Mouse (Mus musculus) midbrain, postnatal 0 days (tissue): ENCODE results near the gene Disc1. TPM values are rescaled to one million over a fixed set of nuclear protein-coding genes. Genes with fewer than 3 reads are reported as not detected.

Source experiments
- ATAC-seq: fragments of 200-750 bp; cut with Nextera tagmentation; 2 replicates; pipeline ENCODE4 v1.8.0; 2017; ENCODE audit warnings: moderate number of reproducible peaks, mild to moderate bottlenecking, moderate TSS enrichment, moderate library complexity; ENCODE audit not compliant: low FRiP score
- DNase-seq: peaks from one replicate; pipeline ENCODE4 v3.0.0-alpha.2; 2015; ENCODE audit warnings: low spot score
- H3K27ac ChIP-seq: fragments of 300-500 bp; sonication (generic); 2 replicates; pipeline ENCODE4 v1.5.1; 2014; ENCODE audit warnings: low read depth, mild to moderate bottlenecking, low read length, mixed read lengths
- H3K27me3 ChIP-seq: fragments of 300-500 bp; sonication (generic); 2 replicates; pipeline ENCODE4 v1.6.1; 2014; ENCODE audit warnings: low read length, control low read depth, mixed read lengths; ENCODE audit not compliant: insufficient read depth
- H3K36me3 ChIP-seq: fragments of 300-500 bp; sonication (generic); 2 replicates; pipeline ENCODE4 v1.6.1; 2014; ENCODE audit warnings: low read length, control low read depth, mixed read lengths; ENCODE audit not compliant: insufficient read depth
- H3K4me1 ChIP-seq: fragments of 300-500 bp; sonication (generic); 2 replicates; pipeline ENCODE4 v1.6.1; 2014; ENCODE audit warnings: mild to moderate bottlenecking, control low read depth, antibody characterized with exemption, low read length, mixed read lengths; ENCODE audit not compliant: insufficient read depth
- H3K4me2 ChIP-seq: fragments of 300-500 bp; sonication (generic); 2 replicates; pipeline ENCODE4 v1.6.1; 2014; ENCODE audit warnings: low read depth, mild to moderate bottlenecking, low read length, mixed read lengths; ENCODE audit not compliant: poor library complexity, severe bottlenecking
- H3K4me3 ChIP-seq: fragments of 300-500 bp; sonication (generic); 2 replicates; pipeline ENCODE4 v1.5.1; 2014; ENCODE audit warnings: low read depth, mild to moderate bottlenecking, low read length, moderate library complexity
- H3K9ac ChIP-seq: fragments of 300-500 bp; sonication (generic); replicated peaks from 2 replicates; pipeline ENCODE4 v1.6.1; 2014; ENCODE audit warnings: mild to moderate bottlenecking, low read length, moderate library complexity, mixed read lengths; ENCODE audit not compliant: poor library complexity, severe bottlenecking
- H3K9me3 ChIP-seq: fragments of 300-500 bp; sonication (generic); 2 replicates; pipeline ENCODE4 v1.6.1; 2016; ENCODE audit warnings: low read length, control low read depth
- CTCF ChIP-seq: IDR thresholded peaks from 2 replicates; pipeline ENCODE4 v1.5.1; 2016; ENCODE audit warnings: antibody characterized with exemption, mild to moderate bottlenecking
- WGBS: fragments of 180-500 bp; shearing (Covaris S2); extraction: QIAGEN DNeasy Blood & Tissue Kit; methylation state at CpG from one replicate; pipeline ENCODE4 v1.1.7; 2014; 5-methylcytosine and 5-hydroxymethylcytosine counted together
- polyA plus RNA-seq: library from polyadenylated mRNA; unstranded; fragments of >200 nt; fragmentation: Nextera tagmentation; extraction: Ambion mirVana; gene quantifications from 2 replicates; pipeline ENCODE4 v1.2.1, GENCODE M21; 2015
- total RNA-seq: library from RNA; depleted of rRNA; stranded (reverse); fragments of >200 nt; gene quantifications from 2 replicates; pipeline ENCODE4 v1.2.3, GENCODE M21; 2014; rRNA removed

The Disc1 gene
- total RNA-seq (6.1 and 8.7 TPM in 2 replicates), polyA plus RNA-seq (0.77 and 1.4 TPM in 2 replicates)

- Histone ChIP-seq H3K4me1 (peaks cover 5% of the 10 kb centered on the region; the same call in 1 of the 2 replicates), H3K4me2 (peak within 1 kb of the TSS; percentile 96), H3K9me3 (no peaks in the 10 kb centered on the region), H3K4me3 (peak within 1 kb of the TSS; percentile 70), H3K27ac (peak within 1 kb of the TSS; percentile 67), H3K36me3 (no peaks in the 10 kb centered on the region), H3K27me3 (peaks cover 20% of the 10 kb centered on the region), H3K9ac (peak within 1 kb of the TSS; percentile 75)
- ATAC-seq (peak; percentile 54), DNase-seq (peak; percentile 75)
- 3% methylated on average over 50 of the region's 65 CpGs for WGBS
- 0 out of 2 replicates have a peak, but pooled peaks have one; percentile 8 for TF ChIP-seq CTCF
Observed at GRCm38 (mm10) chr8:125053505-125054435, at the start of gene Disc1. Disc1 (plus strand) TSS chr8:125054195.

DNA sequence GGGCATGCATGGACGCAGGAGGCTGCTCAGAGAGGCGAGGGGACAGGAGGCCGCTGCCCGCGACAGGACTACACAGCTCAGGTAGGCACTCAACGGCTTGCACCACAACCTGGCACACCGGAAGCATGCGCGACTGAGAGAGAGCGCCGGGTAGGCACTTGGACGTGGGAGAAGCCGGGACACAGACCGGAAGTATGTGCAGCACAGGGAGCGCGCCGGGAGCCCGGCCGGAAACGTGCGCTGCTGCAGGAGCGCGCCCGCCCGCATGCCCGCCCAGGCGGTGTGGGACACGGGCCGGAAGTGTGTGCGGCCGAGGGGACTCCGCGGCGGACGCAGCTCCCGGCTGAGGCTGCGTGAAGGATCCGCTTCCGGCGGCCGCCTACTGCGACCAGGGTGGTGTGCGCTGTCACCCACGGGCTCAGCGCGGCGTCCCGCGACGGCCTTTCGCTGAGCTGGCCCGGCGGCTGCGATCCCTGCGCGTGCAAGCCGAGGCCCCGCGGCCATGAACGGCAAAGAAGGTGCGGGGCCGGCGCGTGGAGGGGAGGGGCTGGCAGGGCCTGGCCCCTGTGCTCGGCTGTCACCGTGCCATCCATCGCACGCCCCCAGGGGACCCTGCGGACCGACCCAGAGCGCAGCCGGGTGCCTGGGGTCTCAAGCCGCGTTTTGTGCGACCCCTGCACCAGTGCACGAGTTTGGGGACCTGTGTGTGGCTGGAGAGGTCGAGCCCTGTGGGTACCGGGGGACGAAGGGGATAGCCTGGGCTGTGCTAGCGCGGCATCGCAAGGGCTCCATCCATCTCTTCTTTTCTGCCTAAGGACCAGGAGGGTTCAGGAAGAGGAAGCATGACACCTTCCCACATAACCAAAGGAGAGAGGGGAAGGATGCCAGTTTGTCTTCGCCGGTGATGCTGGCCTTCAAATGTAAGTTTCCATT lies 41.0 kb upstream of the Disc1 start, which contains the start of gene Tsnax:
TSS of gene Tsnax (plus strand) at position 303 of the 933 bp plus-strand sequence.
- WGBS: 3% methylated on average over 77 of the region's 84 CpGs
- peak; percentile 98 for ATAC-seq
- H3K4me2 ChIP-seq: peak within 1 kb of the TSS; percentile 82

GRCm38 (mm10) chr8:125024085-125024484 lies 29.9 kb upstream of the Disc1 start:
- no peak for TF ChIP-seq CTCF
- Histone ChIP-seq H3K27ac (no peak overlapping the region), H3K9ac (no peak overlapping the region), H3K4me2 (no peak overlapping the region), H3K4me3 (no peak overlapping the region), H3K27me3 (no peaks in the 10 kb centered on the region), H3K36me3 (peaks cover 30% of the 10 kb centered on the region), H3K4me1 (no peaks in the 10 kb centered on the region), H3K9me3 (no peaks in the 10 kb centered on the region)
- no peak for DNase-seq
- 94% methylated on average over 8 of the region's 8 CpGs for WGBS
- no peak for ATAC-seq

More for the DNA sequence above, 41.0 kb upstream of the Disc1 start, which contains the start of gene Tsnax:
- TF ChIP-seq CTCF: no peak
- peak; percentile 94 for DNase-seq
- Histone ChIP-seq H3K9ac (peak within 1 kb of the TSS; percentile 94), H3K9me3 (no peaks in the 10 kb centered on the region), H3K27ac (peak within 1 kb of the TSS; percentile 82), H3K4me1 (0 out of 2 replicates have a peak, but pooled peaks cover 4% of the 10 kb centered on the region), H3K27me3 (no peaks in the 10 kb centered on the region), H3K4me3 (peak within 1 kb of the TSS; percentile 95), H3K36me3 (peaks cover 11% of the 10 kb centered on the region)

GRCm38 (mm10) chr8:125027211-125027610 lies 26.8 kb upstream of the Disc1 start:
- H3K4me2 ChIP-seq: no peak overlapping the region
- no peaks in the 10 kb centered on the region for H3K27me3 ChIP-seq
- H3K27ac ChIP-seq: no peak overlapping the region
- H3K4me1 ChIP-seq: no peaks in the 10 kb centered on the region
- TF ChIP-seq CTCF: no peak
- WGBS: 72% methylated on average over 3 of the region's 3 CpGs
- DNase-seq (peak; percentile 42), ATAC-seq (no peak)
- H3K9me3 ChIP-seq: no peaks in the 10 kb centered on the region
- H3K4me3 ChIP-seq: no peak overlapping the region
- peaks cover 50% of the 10 kb centered on the region for H3K36me3 ChIP-seq
- H3K9ac ChIP-seq: no peak overlapping the region

GRCm38 (mm10) chr8:125028841-125029240 lies 25.2 kb upstream of the Disc1 start:
- no peak overlapping the region for H3K9ac ChIP-seq
- no peaks in the 10 kb centered on the region for H3K9me3 ChIP-seq
- H3K27ac ChIP-seq: no peak overlapping the region
- no peak for ATAC-seq
- no peaks in the 10 kb centered on the region for H3K27me3 ChIP-seq
- no peak for DNase-seq
- H3K4me2 ChIP-seq: no peak overlapping the region
- no peaks in the 10 kb centered on the region for H3K4me1 ChIP-seq
- WGBS: 95% methylated on average over 5 of the region's 5 CpGs
- H3K4me3 ChIP-seq: no peak overlapping the region
- peaks cover 58% of the 10 kb centered on the region for H3K36me3 ChIP-seq
- no peak for TF ChIP-seq CTCF
